ENCODE assay signal across 8 mouse cellular contexts in the genomic region with DNA sequence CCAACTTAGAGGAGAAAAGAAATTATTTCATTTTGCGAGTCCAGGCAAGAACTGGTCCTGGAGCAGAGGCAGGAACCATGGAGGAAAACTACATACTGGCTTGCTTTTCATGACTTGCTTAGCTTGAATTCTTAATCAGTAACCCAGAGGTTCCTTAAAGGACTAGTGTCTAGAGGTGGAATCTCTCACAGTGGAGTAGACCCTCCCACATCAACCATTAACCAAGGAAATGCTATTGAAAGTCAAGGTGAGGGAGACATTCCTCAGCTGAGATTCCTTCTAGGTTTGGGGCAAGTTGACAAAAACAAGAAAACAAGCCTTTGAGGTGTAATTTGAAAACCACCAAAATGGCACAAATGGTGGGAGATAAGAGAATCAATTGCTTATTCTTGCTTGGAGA. TPM values are rescaled to one million over a fixed set of nuclear protein-coding genes. Genes with fewer than 3 reads are reported as not detected.
DNase-seq lines count a peak whose midpoint lies in the region; ATAC-seq and TF ChIP-seq lines count a peak whose summit lies in the region.

A gene (minus strand): TSS at position 119 of the 400 bp plus-strand sequence.

- no peak for ATAC-seq in intestine, postnatal 0 days

- no peak within 1 kb of the TSS for H3K4me3 ChIP-seq in bone marrow, adult 2 months (replicated peaks; ENCODE audit: control insufficient read depth, low read depth, low read length)
- no peak within 1 kb of the TSS for H3K4me3 ChIP-seq in intestine, postnatal 0 days (ENCODE audit: low read depth, low read length)
- H3K4me3 ChIP-seq in macrophage (ENCODE audit: inconsistent target): no peak within 1 kb of the TSS

- no peaks in the 10 kb centered on the region for H3K4me1 ChIP-seq in bone marrow, adult 2 months (ENCODE audit: control insufficient read depth, insufficient read depth, low read length)
- no peaks in the 10 kb centered on the region for H3K4me1 ChIP-seq in intestine, postnatal 0 days (replicated peaks; ENCODE audit: control insufficient read depth, insufficient read depth, low read length)

- no peak within 1 kb of the TSS for H3K9ac ChIP-seq in intestine, postnatal 0 days (ENCODE audit: low read depth, low read length)

- no peaks in the 10 kb centered on the region for H3K27me3 ChIP-seq in intestine, postnatal 0 days (replicated peaks; ENCODE audit: control insufficient read depth, insufficient read depth, low read length)

- TF ChIP-seq POLR2A in bone marrow, adult 2 months (IDR thresholded peaks at IDR 0.05; ENCODE audit: borderline replicate concordance, control insufficient read depth, low read depth, low read length): no peak

- 77% methylated on average over 1 of the region's 1 CpGs for WGBS in bone marrow, adult 2 months
- 73% methylated on average over 1 of the region's 1 CpGs for WGBS in intestine, postnatal 0 days
- 87% methylated on average over 1 of the region's 1 CpGs for WGBS in macrophage (ENCODE audit: missing documents)

- H3K9me3 ChIP-seq in intestine, postnatal 0 days (ENCODE audit: control insufficient read depth): no peaks in the 10 kb centered on the region

- DNase-seq in layer of hippocampus, adult 18-20 months (ENCODE audit: low spot score in 2 of 2): no peak
- no peak for DNase-seq in layer of hippocampus, adult 9-10 months (ENCODE audit: low spot score)
- no peak for DNase-seq in gastrocnemius, postnatal 4 days (ENCODE audit: low spot score in 2 of 2)
- no peak for DNase-seq in cerebellum, postnatal 4 days (ENCODE audit: low spot score in 2 of 2)
- no peak for DNase-seq in urinary bladder, postnatal 10 days (ENCODE audit: low spot score)

- no peak for TF ChIP-seq CTCF in bone marrow, adult 2 months (IDR thresholded peaks at IDR 0.05; ENCODE audit: control insufficient read depth, insufficient read depth, low read length)
- TF ChIP-seq CTCF in intestine, postnatal 0 days (IDR thresholded peaks at IDR 0.05; ENCODE audit: low read depth): no peak

- no peak within 1 kb of the TSS for H3K27ac ChIP-seq in bone marrow, adult 2 months (ENCODE audit: control insufficient read depth, insufficient read depth, low read depth, low read length, poor library complexity)
- H3K27ac ChIP-seq in intestine, postnatal 0 days (ENCODE audit: low read depth, low read length): no peak within 1 kb of the TSS
- H3K27ac ChIP-seq in macrophage: no peak within 1 kb of the TSS

- H3K4me2 ChIP-seq in intestine, postnatal 0 days (replicated peaks; ENCODE audit: low read depth): no peak within 1 kb of the TSS

- H3K79me2 ChIP-seq in macrophage (ENCODE audit: inconsistent target): no peaks in the 10 kb centered on the region

- H3K36me3 ChIP-seq in intestine, postnatal 0 days (ENCODE audit: control insufficient read depth, insufficient read depth): no peaks in the 10 kb centered on the region
- H3K36me3 ChIP-seq in macrophage (ENCODE audit: inconsistent target): no peaks in the 10 kb centered on the region

RNA-seq across cellular contexts. Expression of the gene that starts here (rescaled TPM):
- total RNA-seq in layer of hippocampus, adult 18-20 months (2021): 100 to 1,000 TPM; 102 to 110 TPM
- 27.1 and 81.7 TPM in 2 replicates for polyA plus RNA-seq in bone marrow, adult 2 months (2011; ENCODE audit: insufficient read depth, insufficient read length, low replicate concordance, missing spikeins)
- total RNA-seq in gastrocnemius, postnatal 4 days (2021): 100 to 1,000 TPM in 1 of 2 experiments, 10 to 100 TPM in 1; 96.9 to 111 TPM
- 943 and 956 TPM in 2 replicates for polyA plus RNA-seq in intestine, postnatal 0 days (2015; fragmentation: Nextera tagmentation; extraction: Ambion mirVana)
- total RNA-seq in macrophage (2018; cell fraction: chromatin; rRNA removed): 10 to 100 TPM in 21 of 26 experiments, 1 to 10 TPM in 5; 5.0 to 37.2 (median 16.7) TPM
- total RNA-seq in macrophage (2018; cell fraction: cytosol; rRNA removed): 100 to 1,000 TPM; 184 to 300 (median 225) TPM
- 10 to 100 TPM; 25.7 to 88.1 (median 48.8) TPM for total RNA-seq in macrophage (2018; cell fraction: nucleus; rRNA removed)
- polyA plus RNA-seq in macrophage (2018): 200 to 307 TPM (median 256 TPM) in 3 replicates
